Mouse (Mus musculus) liver, postnatal 0 days (tissue): ENCODE data around the gene Npm3. TPM values are rescaled to one million over a fixed set of nuclear protein-coding genes. Genes with fewer than 3 reads are reported as not detected.

ENCODE experiments used
- ATAC-seq: fragments of 200-750 bp; cut with Nextera tagmentation; 2 replicates; pipeline ENCODE4 v1.8.0; 2017; ENCODE audit warnings: mild to moderate bottlenecking, moderate library complexity
- DNase-seq: peaks from one replicate; pipeline ENCODE4 v3.0.0-alpha.2; 2016
- H3K27ac ChIP-seq: fragments of 300-500 bp; sonication (generic); 2 replicates; pipeline ENCODE4 v1.5.1; 2014; ENCODE audit warnings: antibody characterized with exemption, moderate library complexity, mild to moderate bottlenecking, low read depth
- H3K27me3 ChIP-seq: fragments of 300-500 bp; sonication (generic); 2 replicates; pipeline ENCODE4 v1.6.1; 2014; ENCODE audit warnings: low read length, control low read depth, mixed read lengths; ENCODE audit not compliant: insufficient read depth
- H3K36me3 ChIP-seq: fragments of 300-500 bp; sonication (generic); replicated peaks from 2 replicates; pipeline ENCODE4 v1.6.1; 2014; ENCODE audit warnings: mild to moderate bottlenecking, control low read depth, low read length, moderate library complexity, mixed read lengths; ENCODE audit not compliant: insufficient read depth
- H3K4me1 ChIP-seq: fragments of 300-500 bp; sonication (generic); 2 replicates; pipeline ENCODE4 v1.6.1; 2014; ENCODE audit warnings: antibody characterized with exemption, mild to moderate bottlenecking, control low read depth; ENCODE audit not compliant: insufficient read depth
- H3K4me2 ChIP-seq: fragments of 300-500 bp; sonication (generic); 2 replicates; pipeline ENCODE4 v1.6.1; 2014; ENCODE audit warnings: low read depth, mild to moderate bottlenecking, low read length, moderate library complexity, mixed read lengths
- H3K4me3 ChIP-seq: fragments of 300-500 bp; sonication (generic); 2 replicates; pipeline ENCODE4 v1.5.1; 2014; ENCODE audit warnings: low read depth, low read length
- H3K9ac ChIP-seq: fragments of 300-500 bp; sonication (generic); replicated peaks from 2 replicates; pipeline ENCODE4 v1.6.1; 2014; ENCODE audit warnings: mild to moderate bottlenecking, moderate library complexity
- H3K9me3 ChIP-seq: fragments of 300-500 bp; sonication (generic); 2 replicates; pipeline ENCODE4 v1.6.1; 2016; ENCODE audit warnings: mild to moderate bottlenecking, control low read depth, low read length, mixed read lengths
- CTCF ChIP-seq: sonication (generic); IDR thresholded peaks from 2 replicates; pipeline ENCODE4 v1.5.1; 2016; ENCODE audit warnings: antibody characterized with exemption, low read depth
- EP300 ChIP-seq: IDR thresholded peaks from 2 replicates; pipeline ENCODE4 v1.6.1; 2016; ENCODE audit warnings: antibody characterized with exemption, low read depth, mild to moderate bottlenecking
- WGBS: fragments of 180-500 bp; shearing (Covaris S2); extraction: QIAGEN DNeasy Blood & Tissue Kit; methylation state at CpG from one replicate; pipeline ENCODE4 v1.1.7; 2014; ENCODE audit not compliant: insufficient replicate concordance; 5-methylcytosine and 5-hydroxymethylcytosine counted together
- polyA plus RNA-seq: library from polyadenylated mRNA; unstranded; fragments of >200 nt; fragmentation: Nextera tagmentation; extraction: Ambion mirVana; gene quantifications from 2 replicates; pipeline ENCODE4 v1.2.1, GENCODE M21; 2015

The Npm3 gene
- polyA plus RNA-seq, 1 experiment from 2014 or later = 6.5 TPM

DNA sequence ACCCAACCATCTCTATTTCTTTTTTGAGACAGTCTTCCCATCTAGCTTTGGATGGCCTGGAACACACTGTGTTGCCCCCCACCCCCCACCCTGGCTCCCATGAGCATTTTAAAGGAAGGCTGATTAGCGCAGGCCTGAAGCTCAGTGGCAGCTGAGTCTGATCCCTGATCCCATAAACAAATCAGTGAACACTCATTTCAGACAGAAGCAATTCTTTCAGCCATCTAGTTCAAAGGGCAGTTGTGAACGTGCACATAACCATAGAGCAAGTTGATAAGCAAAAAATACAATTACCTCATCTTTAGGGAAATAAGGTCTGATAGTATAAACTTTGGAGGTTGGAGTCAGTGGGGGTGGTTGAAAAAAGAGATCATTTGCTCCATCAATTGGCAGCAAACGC lies 11.4 kb upstream of the Npm3 start:
- WGBS = 87% methylated on average over 3 of the region's 3 CpGs
- Histone ChIP-seq H3K36me3 (peaks cover 92% of the 10 kb centered on the region), H3K9me3 (no peaks in the 10 kb centered on the region), H3K27ac (no peak overlapping the region), H3K9ac (no peak overlapping the region), H3K27me3 (no peaks in the 10 kb centered on the region), H3K4me1 (no peaks in the 10 kb centered on the region), H3K4me3 (no peak overlapping the region), H3K4me2 (no peak overlapping the region)
- DNase-seq (no peak), ATAC-seq (no peak)
- no peak for TF ChIP-seq CTCF
- TF ChIP-seq EP300 = no peak

DNA sequence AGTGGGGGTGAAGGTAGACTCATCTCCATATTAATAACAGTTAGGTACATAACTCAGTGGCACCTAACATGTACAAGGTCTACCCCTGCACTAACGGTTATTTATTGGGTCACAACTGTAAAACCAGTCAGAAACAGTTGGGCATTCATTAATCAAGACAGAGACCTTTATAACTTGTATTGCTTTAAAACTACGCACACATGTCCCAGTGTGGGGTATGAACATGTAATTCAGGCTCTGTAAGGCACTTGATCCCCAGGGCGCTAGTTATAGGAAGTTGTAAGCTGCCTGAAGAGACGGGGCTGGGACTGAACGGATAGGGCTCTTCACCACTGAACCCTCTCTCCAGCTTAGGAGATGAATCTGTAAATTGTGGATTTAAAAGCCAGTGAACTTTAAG lies 9.3 kb upstream of the Npm3 start:
- WGBS = 94% methylated on average over 5 of the region's 5 CpGs
- peaks cover 91% of the 10 kb centered on the region for H3K36me3 ChIP-seq
- no peak for ATAC-seq

GRCm38 (mm10) chr19:45753551-45753950 lies 4.2 kb upstream of the Npm3 start:
- ATAC-seq = no peak
- WGBS = 96% methylated on average over 3 of the region's 3 CpGs

More for the DNA sequence above, 9.3 kb upstream of the Npm3 start:
- Histone ChIP-seq H3K27ac (no peak overlapping the region), H3K4me2 (no peak overlapping the region), H3K9ac (no peak overlapping the region), H3K4me3 (no peak overlapping the region), H3K27me3 (no peaks in the 10 kb centered on the region), H3K9me3 (no peaks in the 10 kb centered on the region), H3K4me1 (no peaks in the 10 kb centered on the region)
- no peak for DNase-seq
- TF ChIP-seq EP300 (no peak), CTCF (no peak)

GRCm38 (mm10) chr19:45751881-45752280 lies 2.5 kb upstream of the Npm3 start:
- peaks cover 18% of the 10 kb centered on the region for H3K4me1 ChIP-seq
- no peak overlapping the region for H3K4me3 ChIP-seq
- H3K9ac ChIP-seq = no peak overlapping the region
- H3K36me3 ChIP-seq = peaks cover 55% of the 10 kb centered on the region
- no peak overlapping the region for H3K27ac ChIP-seq
- ATAC-seq = no peak
- DNase-seq = no peak
- TF ChIP-seq CTCF (no peak), EP300 (no peak)
- H3K27me3 ChIP-seq = no peaks in the 10 kb centered on the region
- WGBS = 82% methylated on average over 7 of the region's 7 CpGs
- H3K4me2 ChIP-seq = no peak overlapping the region
- no peaks in the 10 kb centered on the region for H3K9me3 ChIP-seq

More at GRCm38 (mm10) chr19:45753551-45753950, 4.2 kb upstream of the Npm3 start:
- no peak for DNase-seq
- H3K27me3 ChIP-seq = no peaks in the 10 kb centered on the region
- H3K4me1 ChIP-seq = peaks cover 8% of the 10 kb centered on the region
- no peak overlapping the region for H3K4me2 ChIP-seq
- no peaks in the 10 kb centered on the region for H3K9me3 ChIP-seq
- H3K27ac ChIP-seq = no peak overlapping the region
- no peak overlapping the region for H3K9ac ChIP-seq
- no peak overlapping the region for H3K4me3 ChIP-seq
- peaks cover 71% of the 10 kb centered on the region for H3K36me3 ChIP-seq
- no peak for TF ChIP-seq CTCF
- TF ChIP-seq EP300 = no peak

- H3K27ac ChIP-seq = no peak overlapping the region
- DNase-seq (peak; percentile 48), ATAC-seq (peak; percentile 10)
- H3K4me1 ChIP-seq = peaks cover 34% of the 10 kb centered on the region
- H3K4me3 ChIP-seq = peak overlapping the region; percentile 81
- WGBS = under 1% methylated on average over 23 of the region's 33 CpGs
- no peak for TF ChIP-seq EP300
- no peak for TF ChIP-seq CTCF
- H3K27me3 ChIP-seq = peaks cover 24% of the 10 kb centered on the region
- peaks cover 27% of the 10 kb centered on the region for H3K36me3 ChIP-seq
- peak overlapping the region; percentile 80 for H3K9ac ChIP-seq
- H3K4me2 ChIP-seq = peak overlapping the region; percentile 95
- H3K9me3 ChIP-seq = no peaks in the 10 kb centered on the region
Observed at GRCm38 (mm10) chr19:45748691-45749242, 624 bp downstream of the Npm3 start.

DNA sequence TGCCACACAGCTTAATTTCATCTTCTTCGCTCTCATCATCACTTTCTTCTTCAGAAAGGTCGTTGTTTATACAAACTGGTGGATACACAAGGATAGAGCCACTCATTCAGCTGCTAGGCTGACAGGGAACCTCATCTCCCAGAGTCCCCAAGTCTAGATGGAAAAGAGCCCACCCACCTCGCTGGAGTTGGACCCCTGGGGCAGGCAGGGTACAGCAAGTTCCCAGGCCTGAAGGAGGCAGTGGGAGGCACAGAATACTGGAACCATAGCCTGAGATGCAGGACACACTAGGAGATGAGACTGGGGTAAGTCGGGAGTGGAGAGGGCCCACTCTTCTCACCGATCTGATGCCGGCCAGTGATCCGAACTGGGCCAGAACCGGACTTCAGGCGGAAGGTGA lies 1.2 kb downstream of the Npm3 start:
- peak; percentile 1; the same call in 1 of the 2 replicates for ATAC-seq
- Histone ChIP-seq H3K4me3 (peak overlapping the region; percentile 81), H3K36me3 (peaks cover 23% of the 10 kb centered on the region), H3K27me3 (peaks cover 30% of the 10 kb centered on the region), H3K27ac (no peak overlapping the region), H3K4me2 (peak overlapping the region; percentile 95), H3K9ac (peak overlapping the region; percentile 80), H3K4me1 (peaks cover 34% of the 10 kb centered on the region), H3K9me3 (no peaks in the 10 kb centered on the region)
- no peak for TF ChIP-seq EP300
- TF ChIP-seq CTCF = no peak
- no peak for DNase-seq
- 40% methylated on average over 9 of the region's 9 CpGs for WGBS
